Mouse (Mus musculus): ENCODE measurements around the gene Rasl11a. TPM values are rescaled to one million over a fixed set of nuclear protein-coding genes. Genes with fewer than 3 reads are reported as not detected.

Rasl11a gene
- total RNA-seq (2021), result 1 to 10 TPM; 1.7 to 2.0 TPM
- long read RNA-seq, experiment 1, partial matches to known transcripts, result 0 of 4 reads
- long read RNA-seq, experiment 1, other reads (novel, unspliced or antisense), result 0 of 4 reads
- long read RNA-seq, experiment 2, result 0 reads

GRCm38 (mm10) chr5:146844945-146845365 lies at the start of gene Rasl11a:
Rasl11a (plus strand) TSS chr5:146845071.
- peak; percentile 91 for DNase-seq
- peak within 1 kb of the TSS; percentile 85 for H3K27ac ChIP-seq
- TF ChIP-seq CTCF (IDR thresholded peaks at IDR 0.05), result peak; percentile 49
- H3K4me3 ChIP-seq, result peak within 1 kb of the TSS; percentile 80
- intact Hi-C loops (cut with DNase I), result no loop called here

GRCm38 (mm10) chr5:146795728-146796127 lies 49.1 kb upstream of the Rasl11a start:
- no peak overlapping the region for H3K4me3 ChIP-seq
- no peak for TF ChIP-seq CTCF (IDR thresholded peaks at IDR 0.05)
- no peak for DNase-seq
- H3K27ac ChIP-seq, result no peak overlapping the region
- intact Hi-C loops (cut with DNase I), result loop anchor here (2.0 kb wide), 1 partner anchor 37 kb away; the partner anchor contains the start of gene Rpl21

- intact Hi-C loops (cut with DNase I), result no loop called here
These were observed 46.8 kb upstream of the Rasl11a start for GRCm38 (mm10) chr5:146798031-146798430.

GRCm38 (mm10) chr5:146806004-146806430 lies 38.9 kb upstream of the Rasl11a start:
- intact Hi-C loops (cut with DNase I), result no loop called here
- no peak for TF ChIP-seq CTCF (IDR thresholded peaks at IDR 0.05)
- DNase-seq, result no peak
- Histone ChIP-seq H3K27ac (no peak overlapping the region), H3K4me3 (no peak overlapping the region)

More at GRCm38 (mm10) chr5:146798031-146798430, 46.8 kb upstream of the Rasl11a start:
- no peak for TF ChIP-seq CTCF (IDR thresholded peaks at IDR 0.05)
- no peak overlapping the region for H3K4me3 ChIP-seq
- no peak overlapping the region for H3K27ac ChIP-seq
- DNase-seq, result no peak

GRCm38 (mm10) chr5:146809951-146810350 lies 34.9 kb upstream of the Rasl11a start:
- no peak for DNase-seq
- H3K27ac ChIP-seq, result no peak overlapping the region
- intact Hi-C loops (cut with DNase I), result loop anchor here (2.0 kb wide), 1 partner anchor 69 kb away; no protein-coding TSS in a partner anchor
- no peak for TF ChIP-seq CTCF (IDR thresholded peaks at IDR 0.05)
- H3K4me3 ChIP-seq, result no peak overlapping the region

- DNase-seq, result no peak
- H3K4me3 ChIP-seq, result no peak overlapping the region
- H3K27ac ChIP-seq, result no peak overlapping the region
- intact Hi-C loops (cut with DNase I), result no loop called here
- no peak for TF ChIP-seq CTCF (IDR thresholded peaks at IDR 0.05)
These were observed 32.0 kb upstream of the Rasl11a start for GRCm38 (mm10) chr5:146812866-146813265.

GRCm38 (mm10) chr5:146813421-146813820 lies 31.4 kb upstream of the Rasl11a start:
- peak; percentile 18; the same call in 1 of the 2 replicates for TF ChIP-seq CTCF (IDR thresholded peaks at IDR 0.05)
- no peak overlapping the region for H3K27ac ChIP-seq
- intact Hi-C loops (cut with DNase I), result no loop called here
- no peak overlapping the region for H3K4me3 ChIP-seq
- DNase-seq, result no peak

GRCm38 (mm10) chr5:146815394-146815793 lies 29.5 kb upstream of the Rasl11a start:
- TF ChIP-seq CTCF (IDR thresholded peaks at IDR 0.05), result no peak
- Histone ChIP-seq H3K4me3 (no peak overlapping the region), H3K27ac (no peak overlapping the region)
- no peak for DNase-seq
- intact Hi-C loops (cut with DNase I), result no loop called here

GRCm38 (mm10) chr5:146817583-146817982 lies 27.3 kb upstream of the Rasl11a start:
- DNase-seq, result no peak
- no peak for TF ChIP-seq CTCF (IDR thresholded peaks at IDR 0.05)
- no peak overlapping the region for H3K4me3 ChIP-seq
- H3K27ac ChIP-seq, result no peak overlapping the region
- intact Hi-C loops (cut with DNase I), result no loop called here

GRCm38 (mm10) chr5:146818906-146819623 lies 25.8 kb upstream of the Rasl11a start:
- intact Hi-C loops (cut with DNase I), result no loop called here

GRCm38 (mm10) chr5:146823005-146823404 lies 21.9 kb upstream of the Rasl11a start:
- DNase-seq, result no peak
- H3K4me3 ChIP-seq, result no peak overlapping the region
- no peak overlapping the region for H3K27ac ChIP-seq
- intact Hi-C loops (cut with DNase I), result no loop called here
- no peak for TF ChIP-seq CTCF (IDR thresholded peaks at IDR 0.05)

More at GRCm38 (mm10) chr5:146818906-146819623, 25.8 kb upstream of the Rasl11a start:
- DNase-seq, result no peak
- Histone ChIP-seq H3K27ac (no peak overlapping the region), H3K4me3 (no peak overlapping the region)
- no peak for TF ChIP-seq CTCF (IDR thresholded peaks at IDR 0.05)

- H3K4me3 ChIP-seq, result no peak overlapping the region
- H3K27ac ChIP-seq, result no peak overlapping the region
- no peak for TF ChIP-seq CTCF (IDR thresholded peaks at IDR 0.05)
- intact Hi-C loops (cut with DNase I), result no loop called here
- no peak for DNase-seq
These were observed 15.3 kb upstream of the Rasl11a start for GRCm38 (mm10) chr5:146829528-146829927.

GRCm38 (mm10) chr5:146832435-146832768 lies 12.5 kb upstream of the Rasl11a start:
- H3K27ac ChIP-seq, result peak overlapping the region; percentile 100
- intact Hi-C loops (cut with DNase I), result loop anchor here (2.0 to 5.0 kb wide), 2 partner anchors 38 to 245 kb away; partner anchors contain the start of genes Lnx2, Polr1d and Usp12
- no peak for TF ChIP-seq CTCF (IDR thresholded peaks at IDR 0.05)

More at GRCm38 (mm10) chr5:146832435-146832768, 12.5 kb upstream of the Rasl11a start:
- DNase-seq, result no peak
- H3K4me3 ChIP-seq, result peak overlapping the region; percentile 79

All from gastrocnemius, adult 2 months (tissue).